Mouse (Mus musculus) heart, postnatal 0 days (tissue): ENCODE measurements at regions not wholly inside any gene's neighbourhood (a gene's known extent, or its start where the extent isn't known, plus 50 kb on each side); places are given as distances from the start of the nearest gene placed in this dataset.

ENCODE experiments used
- ATAC-seq: fragments of 200-750 bp; cut with Nextera tagmentation; 2 replicates; pipeline ENCODE4 v1.8.0; 2017; ENCODE audit warnings: low read depth, moderate number of reproducible peaks, moderate library complexity; ENCODE audit not compliant: insufficient read depth
- DNase-seq: peaks from one replicate; pipeline ENCODE4 v3.0.0-alpha.2; 2016; ENCODE audit warnings: low spot score
- H3K27ac ChIP-seq: fragments of 300-500 bp; sonication (generic); 2 replicates; pipeline ENCODE4 v1.5.1; 2014; ENCODE audit warnings: low read depth, mild to moderate bottlenecking
- H3K27me3 ChIP-seq: fragments of 300-500 bp; sonication (generic); 2 replicates; pipeline ENCODE4 v1.6.1; 2014; ENCODE audit warnings: low read length, mixed read lengths; ENCODE audit not compliant: control insufficient read depth, insufficient read depth
- H3K36me3 ChIP-seq: fragments of 300-500 bp; sonication (generic); replicated peaks from 2 replicates; pipeline ENCODE4 v1.6.1; 2014; ENCODE audit warnings: low read length, mixed read lengths; ENCODE audit not compliant: control insufficient read depth, insufficient read depth
- H3K4me1 ChIP-seq: fragments of 300-500 bp; sonication (generic); 2 replicates; pipeline ENCODE4 v1.6.1; 2014; ENCODE audit warnings: antibody characterized with exemption; ENCODE audit not compliant: control insufficient read depth, insufficient read depth
- H3K4me2 ChIP-seq: fragments of 300-500 bp; sonication (generic); 2 replicates; pipeline ENCODE4 v1.6.1; 2014; ENCODE audit warnings: low read depth, mild to moderate bottlenecking, low read length, moderate library complexity
- H3K4me3 ChIP-seq: fragments of 300-500 bp; sonication (generic); 2 replicates; pipeline ENCODE4 v1.5.1; 2014; ENCODE audit warnings: low read depth, low read length
- H3K9ac ChIP-seq: fragments of 300-500 bp; sonication (generic); replicated peaks from 2 replicates; pipeline ENCODE4 v1.6.1; 2014; ENCODE audit warnings: low read depth, low read length, mixed read lengths
- H3K9me3 ChIP-seq: fragments of 300-500 bp; sonication (generic); replicated peaks from 2 replicates; pipeline ENCODE4 v1.6.1; 2016; ENCODE audit warnings: low read length; ENCODE audit not compliant: control insufficient read depth
- CTCF ChIP-seq: IDR thresholded peaks from 2 replicates; pipeline ENCODE4 v1.5.1; 2016; ENCODE audit warnings: antibody characterized with exemption, control low read depth, low read depth
- EP300 ChIP-seq: IDR thresholded peaks from 2 replicates; pipeline ENCODE4 v1.6.1; 2016; ENCODE audit warnings: antibody characterized with exemption, low read depth
- WGBS: fragments of 180-500 bp; shearing (Covaris S2); extraction: QIAGEN DNeasy Blood & Tissue Kit; methylation state at CpG from one replicate; pipeline ENCODE4 v1.1.7; 2014; 5-methylcytosine and 5-hydroxymethylcytosine counted together

GRCm38 (mm10) chr3:156423100-156423499 lies 138.5 kb upstream of the Negr1 start:
- 54% methylated on average over 3 of the region's 3 CpGs for WGBS
- Histone ChIP-seq H3K4me2 (no peak overlapping the region), H3K4me1 (no peaks in the 10 kb centered on the region), H3K4me3 (no peak overlapping the region), H3K9ac (no peak overlapping the region), H3K27me3 (no peaks in the 10 kb centered on the region), H3K36me3 (no peaks in the 10 kb centered on the region), H3K27ac (no peak overlapping the region), H3K9me3 (no peaks in the 10 kb centered on the region)
- TF ChIP-seq CTCF, result no peak
- no peak for TF ChIP-seq EP300
- ATAC-seq (no peak), DNase-seq (no peak)

GRCm38 (mm10) chr3:156455042-156455441 lies 106.6 kb upstream of the Negr1 start:
- Histone ChIP-seq H3K27me3 (no peaks in the 10 kb centered on the region), H3K4me2 (no peak overlapping the region), H3K4me1 (no peaks in the 10 kb centered on the region), H3K36me3 (no peaks in the 10 kb centered on the region), H3K9ac (no peak overlapping the region), H3K9me3 (no peaks in the 10 kb centered on the region), H3K27ac (no peak overlapping the region), H3K4me3 (no peak overlapping the region)
- ATAC-seq (no peak), DNase-seq (no peak)
- TF ChIP-seq CTCF, result no peak
- no peak for TF ChIP-seq EP300
- WGBS, result 38% methylated on average over 4 of the region's 4 CpGs

GRCm38 (mm10) chr3:156463299-156463698 lies 98.3 kb upstream of the Negr1 start:
- no peaks in the 10 kb centered on the region for H3K36me3 ChIP-seq
- no peak overlapping the region for H3K9ac ChIP-seq
- TF ChIP-seq CTCF, result no peak
- TF ChIP-seq EP300, result no peak
- ATAC-seq (no peak), DNase-seq (no peak)
- no peak overlapping the region for H3K27ac ChIP-seq
- H3K4me3 ChIP-seq, result no peak overlapping the region
- no peaks in the 10 kb centered on the region for H3K9me3 ChIP-seq
- WGBS, result 43% methylated on average over 2 of the region's 2 CpGs
- no peak overlapping the region for H3K4me2 ChIP-seq
- H3K4me1 ChIP-seq, result peaks cover 4% of the 10 kb centered on the region; the same call in 1 of the 2 replicates
- H3K27me3 ChIP-seq, result no peaks in the 10 kb centered on the region

GRCm38 (mm10) chr3:156465601-156466000 lies 96.0 kb upstream of the Negr1 start:
- Histone ChIP-seq H3K27ac (no peak overlapping the region), H3K4me3 (no peak overlapping the region), H3K9me3 (no peaks in the 10 kb centered on the region), H3K9ac (no peak overlapping the region), H3K4me1 (peaks cover 4% of the 10 kb centered on the region; the same call in 1 of the 2 replicates), H3K36me3 (no peaks in the 10 kb centered on the region), H3K4me2 (no peak overlapping the region), H3K27me3 (no peaks in the 10 kb centered on the region)
- 52% methylated on average over 5 of the region's 5 CpGs for WGBS
- no peak for DNase-seq
- ATAC-seq, result no peak
- TF ChIP-seq CTCF, result no peak
- TF ChIP-seq EP300, result no peak

GRCm38 (mm10) chr3:156472665-156473064 lies 88.9 kb upstream of the Negr1 start:
- DNase-seq (no peak), ATAC-seq (no peak)
- TF ChIP-seq CTCF (no peak), EP300 (no peak)
- Histone ChIP-seq H3K4me1 (no peaks in the 10 kb centered on the region), H3K27ac (no peak overlapping the region), H3K4me2 (no peak overlapping the region), H3K27me3 (no peaks in the 10 kb centered on the region), H3K36me3 (no peaks in the 10 kb centered on the region), H3K9me3 (no peaks in the 10 kb centered on the region), H3K4me3 (no peak overlapping the region), H3K9ac (no peak overlapping the region)
- 84% methylated on average over 4 of the region's 4 CpGs for WGBS
